Mouse (Mus musculus): ENCODE measurements around the gene Hacd3. TPM values are rescaled to one million over a fixed set of nuclear protein-coding genes. Genes with fewer than 3 reads are reported as not detected.

Hacd3 gene
- polyA plus RNA-seq, 1 experiment from 2014 or later, result 108 TPM

DNA sequence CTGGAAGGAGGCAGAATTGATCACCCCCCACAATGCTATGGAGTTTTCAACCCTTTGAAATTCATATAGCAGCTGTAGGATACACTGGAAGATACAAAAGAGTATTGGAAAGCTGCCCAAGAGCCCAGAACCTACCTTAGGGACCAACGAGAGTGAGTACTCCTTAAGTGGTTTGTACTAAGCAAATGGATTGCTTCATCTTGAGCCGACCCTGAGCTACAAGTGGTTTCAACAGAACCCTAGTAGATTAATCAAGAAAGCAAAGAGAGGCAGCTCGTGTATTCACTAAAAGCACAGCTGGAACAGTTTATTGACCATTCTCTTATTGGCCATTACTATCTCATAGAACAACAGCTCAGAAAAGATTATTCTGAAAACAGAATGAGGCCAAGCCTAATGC is 2.3 kb downstream of the Hacd3 start:
- H3K4me1 ChIP-seq (ENCODE audit: insufficient read depth), result peaks cover 44% of the 10 kb centered on the region

DNA sequence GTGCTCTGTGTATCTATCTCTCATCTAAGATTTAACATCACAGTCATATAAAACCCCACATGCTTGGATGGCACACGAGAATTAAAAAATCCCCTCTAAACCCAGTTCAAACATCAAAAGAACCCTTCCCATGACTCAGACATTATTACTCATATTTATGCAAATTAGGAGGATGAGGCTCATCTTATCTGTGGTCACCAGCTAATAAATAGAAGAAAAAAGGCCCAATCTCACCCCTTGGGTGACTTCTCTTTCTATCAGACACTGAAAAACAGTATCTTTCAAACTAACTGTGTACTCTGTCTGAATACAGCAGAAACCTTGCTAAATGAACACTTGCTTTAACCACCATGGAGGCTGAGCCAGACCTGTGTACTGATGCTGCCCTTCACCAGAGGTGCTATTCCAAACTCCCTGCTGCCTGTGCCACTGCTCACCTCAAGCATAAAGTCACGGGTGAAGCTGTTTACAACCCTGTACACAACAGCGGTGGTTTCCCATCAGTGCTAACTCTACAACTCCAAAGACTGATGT is 2.8 kb downstream of the Hacd3 start:
- DNase-seq (no peak), ATAC-seq (no peak)
- no peaks in the 10 kb centered on the region for H3K27me3 ChIP-seq (ENCODE audit: insufficient read depth, low read length)
- peak; percentile 59 for TF ChIP-seq EP300 (IDR thresholded peaks at IDR 0.05; ENCODE audit: low read depth)
- TF ChIP-seq CTCF (IDR thresholded peaks at IDR 0.05; ENCODE audit: low read depth), result no peak
- H3K36me3 ChIP-seq (replicated peaks; ENCODE audit: insufficient read depth, low read length), result no peaks in the 10 kb centered on the region
- peak overlapping the region; percentile 95 for H3K4me2 ChIP-seq (ENCODE audit: low read depth, low read length)
- no peaks in the 10 kb centered on the region for H3K9me3 ChIP-seq (ENCODE audit: low read length)
- 52% methylated on average over 3 of the region's 3 CpGs for WGBS (ENCODE audit: insufficient replicate concordance)
- H3K27ac ChIP-seq (ENCODE audit: low read depth), result peak overlapping the region; percentile 83
- peak overlapping the region; percentile 53 for H3K9ac ChIP-seq (replicated peaks)
- H3K4me3 ChIP-seq (ENCODE audit: low read depth, low read length), result peak overlapping the region; percentile 13; the same call in 1 of the 2 replicates
- H3K4me1 ChIP-seq (ENCODE audit: insufficient read depth), result peaks cover 45% of the 10 kb centered on the region

More for the DNA sequence above, 2.3 kb downstream of the Hacd3 start:
- Histone ChIP-seq H3K9ac (replicated peaks) (peak overlapping the region; percentile 53), H3K36me3 (replicated peaks; ENCODE audit: insufficient read depth, low read length) (no peaks in the 10 kb centered on the region), H3K27ac (ENCODE audit: low read depth) (peak overlapping the region; percentile 83), H3K4me3 (ENCODE audit: low read depth, low read length) (0 out of 2 replicates have a peak overlapping the region, but pooled peaks have one; percentile 13), H3K4me2 (ENCODE audit: low read depth, low read length) (peak overlapping the region; percentile 95), H3K9me3 (ENCODE audit: low read length) (no peaks in the 10 kb centered on the region), H3K27me3 (ENCODE audit: insufficient read depth, low read length) (no peaks in the 10 kb centered on the region)
- TF ChIP-seq CTCF (IDR thresholded peaks at IDR 0.05; ENCODE audit: low read depth) (no peak), EP300 (IDR thresholded peaks at IDR 0.05; ENCODE audit: low read depth) (no peak)
- DNase-seq, result no peak
- ATAC-seq, result no peak
- 37% methylated on average over 3 of the region's 3 CpGs for WGBS (ENCODE audit: insufficient replicate concordance)

DNA sequence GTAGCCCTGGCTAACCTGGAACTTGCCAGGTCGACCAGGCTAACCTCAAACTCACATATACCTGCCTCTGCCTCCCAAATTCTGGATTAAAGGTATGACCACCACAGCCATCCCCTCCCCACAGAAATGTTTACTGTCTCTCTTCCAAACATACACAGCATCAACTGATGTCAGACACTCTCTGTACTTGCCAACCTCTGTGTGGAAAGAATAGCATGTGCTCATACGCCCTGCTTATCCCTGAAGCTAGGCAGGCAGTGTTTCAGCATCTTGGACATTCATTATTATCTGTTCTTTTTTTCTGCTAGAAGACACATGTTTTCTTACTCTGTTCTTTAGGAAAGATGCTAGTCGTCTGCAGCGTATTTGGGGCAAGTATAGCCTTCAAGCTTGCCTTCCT is 3.6 kb downstream of the Hacd3 start:
- WGBS (ENCODE audit: insufficient replicate concordance), result 70% methylated on average over 4 of the region's 4 CpGs
- Histone ChIP-seq H3K4me1 (ENCODE audit: insufficient read depth) (peaks cover 43% of the 10 kb centered on the region), H3K9ac (replicated peaks) (no peak overlapping the region), H3K27ac (ENCODE audit: low read depth) (peak overlapping the region; percentile 83), H3K27me3 (ENCODE audit: insufficient read depth, low read length) (no peaks in the 10 kb centered on the region), H3K4me2 (ENCODE audit: low read depth, low read length) (peak overlapping the region; percentile 95), H3K9me3 (ENCODE audit: low read length) (no peaks in the 10 kb centered on the region), H3K4me3 (ENCODE audit: low read depth, low read length) (no peak overlapping the region), H3K36me3 (replicated peaks; ENCODE audit: insufficient read depth, low read length) (no peaks in the 10 kb centered on the region)
- DNase-seq (no peak), ATAC-seq (peak; percentile 44)
- TF ChIP-seq EP300 (IDR thresholded peaks at IDR 0.05; ENCODE audit: low read depth), result no peak
- no peak for TF ChIP-seq CTCF (IDR thresholded peaks at IDR 0.05; ENCODE audit: low read depth)

DNA sequence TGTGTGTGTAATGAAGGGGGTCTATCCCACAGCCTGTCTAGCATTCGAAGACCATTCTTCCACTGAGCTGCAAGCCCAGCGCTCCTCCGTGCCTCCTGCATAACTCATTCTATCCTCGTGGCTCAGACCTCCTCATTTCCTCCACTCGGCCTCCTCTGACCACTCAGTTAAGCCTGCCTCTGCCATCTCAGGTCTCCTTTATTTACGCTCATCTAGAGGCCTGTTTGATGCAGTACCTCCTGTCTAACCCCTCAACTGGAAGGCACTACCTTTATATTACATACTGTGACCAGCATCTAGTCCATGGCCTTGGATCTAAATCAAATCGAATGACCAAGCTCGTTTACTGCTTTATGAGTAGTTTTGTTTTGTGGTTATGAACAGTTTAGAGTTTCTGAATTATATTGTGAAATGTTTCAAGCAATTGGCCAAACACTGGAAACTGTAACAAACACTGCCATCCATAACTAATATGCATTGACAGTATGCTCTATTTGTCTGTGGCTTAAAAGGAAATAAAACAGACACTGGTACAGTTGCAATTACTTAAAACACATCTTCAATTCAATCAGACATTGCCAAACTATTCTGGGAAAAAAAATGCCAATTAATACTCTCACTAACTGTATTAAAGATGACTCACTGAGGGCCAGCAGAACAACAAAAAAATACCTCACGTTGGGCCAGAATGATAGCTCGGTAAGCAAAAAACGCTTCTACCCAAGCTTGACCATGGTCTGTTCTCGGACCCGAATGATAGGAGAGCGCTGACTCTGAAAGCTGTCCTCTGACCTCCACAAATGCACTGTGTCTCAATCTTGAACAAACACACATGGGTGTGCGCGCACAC is 4.3 kb downstream of the Hacd3 start:
- H3K4me3 ChIP-seq (ENCODE audit: low read depth, low read length), result no peak overlapping the region
- peaks cover 36% of the 10 kb centered on the region for H3K4me1 ChIP-seq (ENCODE audit: insufficient read depth)
- H3K9ac ChIP-seq (replicated peaks), result no peak overlapping the region
- no peaks in the 10 kb centered on the region for H3K9me3 ChIP-seq (ENCODE audit: low read length)
- ATAC-seq (peak; percentile 35), DNase-seq (no peak)
- no peak for TF ChIP-seq EP300 (IDR thresholded peaks at IDR 0.05; ENCODE audit: low read depth)
- no peak for TF ChIP-seq CTCF (IDR thresholded peaks at IDR 0.05; ENCODE audit: low read depth)
- no peaks in the 10 kb centered on the region for H3K36me3 ChIP-seq (replicated peaks; ENCODE audit: insufficient read depth, low read length)
- H3K27me3 ChIP-seq (ENCODE audit: insufficient read depth, low read length), result no peaks in the 10 kb centered on the region
- H3K27ac ChIP-seq (ENCODE audit: low read depth), result peak overlapping the region; percentile 83
- 71% methylated on average over 16 of the region's 16 CpGs for WGBS (ENCODE audit: insufficient replicate concordance)
- H3K4me2 ChIP-seq (ENCODE audit: low read depth, low read length), result peak overlapping the region; percentile 95

DNA sequence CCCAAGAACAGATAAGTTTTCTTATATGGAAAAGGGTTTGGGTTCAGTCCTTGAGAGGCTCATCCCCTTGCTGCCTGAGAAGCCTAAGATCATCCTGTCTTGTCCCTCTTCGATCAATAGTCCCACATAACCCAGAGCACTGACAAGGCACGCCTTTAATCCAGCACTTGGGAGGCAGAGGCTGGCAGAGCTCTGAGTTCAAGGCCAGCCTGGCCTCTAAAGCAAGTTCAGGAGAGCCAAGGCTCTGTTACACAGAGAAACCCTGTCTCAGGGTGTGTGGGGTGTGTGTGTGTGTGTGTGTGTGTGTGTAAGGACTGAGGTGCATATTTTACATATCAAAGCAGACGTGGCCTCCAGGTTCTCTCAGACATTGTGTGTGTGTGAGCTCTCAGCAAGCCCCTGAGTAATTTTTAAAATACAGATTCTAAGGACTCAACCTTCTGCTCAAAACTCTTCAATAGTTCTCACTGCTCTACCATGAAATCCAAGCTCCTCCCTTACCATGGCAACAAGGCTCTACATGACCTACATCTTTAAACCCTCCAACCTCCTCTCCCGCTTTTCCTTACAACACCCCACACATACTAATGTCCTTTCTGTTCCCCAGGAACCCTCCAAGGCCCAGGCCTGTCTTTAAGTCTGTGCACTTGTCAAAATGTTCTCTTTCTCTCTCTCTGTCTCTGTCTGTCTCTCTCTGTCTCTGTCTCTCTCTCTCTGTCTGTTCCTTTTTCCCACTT is 5.1 kb downstream of the Hacd3 start:
- Histone ChIP-seq H3K27me3 (ENCODE audit: insufficient read depth, low read length) (no peaks in the 10 kb centered on the region), H3K4me1 (ENCODE audit: insufficient read depth) (peaks cover 33% of the 10 kb centered on the region), H3K27ac (ENCODE audit: low read depth) (peak overlapping the region; percentile 26; the same call in 1 of the 2 replicates), H3K4me3 (ENCODE audit: low read depth, low read length) (no peak overlapping the region), H3K36me3 (replicated peaks; ENCODE audit: insufficient read depth, low read length) (no peaks in the 10 kb centered on the region), H3K9ac (replicated peaks) (no peak overlapping the region), H3K4me2 (ENCODE audit: low read depth, low read length) (peak overlapping the region; percentile 23), H3K9me3 (ENCODE audit: low read length) (no peaks in the 10 kb centered on the region)
- TF ChIP-seq EP300 (IDR thresholded peaks at IDR 0.05; ENCODE audit: low read depth) (no peak), CTCF (IDR thresholded peaks at IDR 0.05; ENCODE audit: low read depth) (no peak)
- DNase-seq (no peak), ATAC-seq (no peak)
- 69% methylated on average over 4 of the region's 4 CpGs for WGBS (ENCODE audit: insufficient replicate concordance)
